Mouse (Mus musculus): Measurements from ENCODE around the gene Esm1. TPM values are rescaled to one million over a fixed set of nuclear protein-coding genes. Genes with fewer than 3 reads are reported as not detected.

Gene Esm1
- polyA plus RNA-seq (2016; fragmentation: Nextera tagmentation; extraction: Ambion mirVana), result 0.52 and 0.87 TPM in 2 replicates

DNA sequence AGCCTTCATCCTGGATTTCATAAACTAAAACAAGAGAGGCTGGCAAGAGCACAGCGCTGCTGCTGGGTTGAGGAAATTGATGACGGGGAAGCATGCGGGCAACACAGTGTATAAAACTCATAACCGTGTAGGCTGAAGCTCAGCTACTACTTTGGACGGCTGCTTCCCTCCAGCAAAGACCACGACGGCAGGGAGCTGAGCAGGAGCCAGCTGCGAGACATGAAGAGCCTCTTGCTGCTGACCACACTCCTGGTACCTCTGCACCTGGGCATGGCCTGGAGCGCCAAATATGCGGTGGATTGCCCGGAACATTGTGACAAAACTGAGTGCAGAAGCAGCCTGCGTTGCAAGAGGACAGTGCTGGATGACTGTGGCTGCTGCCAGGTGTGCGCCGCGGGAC, at the start of gene Esm1:
Gene Esm1, plus strand, starts transcription at position 36 of the 400 bp plus-strand sequence.
- Histone ChIP-seq H3K4me3 (peak within 1 kb of the TSS; percentile 40), H3K36me3 (no peaks in the 10 kb centered on the region), H3K27me3 (ENCODE audit: insufficient read depth, poor library complexity, severe bottlenecking) (peaks cover 8% of the 10 kb centered on the region; the same call in 1 of the 2 replicates), H3K27ac (no peak within 1 kb of the TSS), H3K4me1 (peaks cover 11% of the 10 kb centered on the region), H3K9me3 (no peaks in the 10 kb centered on the region)
- WGBS, result 41% methylated on average over 15 of the region's 15 CpGs
- DNase-seq (ENCODE audit: low spot score), result no peak

DNA sequence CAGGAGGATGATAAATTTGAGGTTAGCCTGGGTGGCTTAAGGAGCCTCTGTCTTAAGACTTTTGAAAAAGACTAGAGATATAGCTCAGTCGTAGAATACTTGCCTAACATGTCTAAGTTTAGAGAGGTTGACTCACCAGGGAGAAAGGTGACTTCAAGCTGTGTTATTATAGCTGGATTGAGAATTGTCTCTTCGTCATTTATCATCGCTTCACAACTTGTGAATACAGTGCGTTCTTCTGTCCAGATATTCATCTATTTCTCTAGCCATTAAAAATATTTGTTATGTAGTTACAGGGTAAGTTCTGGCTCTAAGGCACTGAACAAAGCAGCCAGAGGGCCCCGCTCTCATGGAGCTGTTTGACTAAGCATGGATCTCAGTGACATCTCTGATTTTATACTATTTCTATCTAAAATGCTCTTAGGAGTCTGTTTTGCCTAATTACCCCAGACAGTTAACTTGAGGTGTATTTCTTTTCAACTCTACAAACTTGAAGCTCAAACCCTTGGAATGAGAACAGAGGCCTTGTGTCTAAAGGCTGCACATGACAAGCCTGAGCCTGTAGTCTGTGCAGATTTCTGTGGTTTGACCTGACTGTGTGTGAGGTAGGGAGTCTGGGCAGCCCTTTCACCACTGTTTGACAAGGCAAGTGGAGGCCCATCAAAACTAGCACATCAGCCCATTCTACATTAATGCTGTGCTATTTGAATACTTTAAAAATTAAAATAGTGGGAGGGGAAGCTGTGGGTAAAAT, 45.0 kb upstream of the Esm1 start:
- no peaks in the 10 kb centered on the region for H3K36me3 ChIP-seq
- no peak overlapping the region for H3K27ac ChIP-seq
- DNase-seq (ENCODE audit: low spot score), result no peak
- no peaks in the 10 kb centered on the region for H3K4me1 ChIP-seq
- H3K27me3 ChIP-seq (ENCODE audit: insufficient read depth, poor library complexity, severe bottlenecking), result no peaks in the 10 kb centered on the region
- 90% methylated on average over 5 of the region's 5 CpGs for WGBS
- no peak overlapping the region for H3K4me3 ChIP-seq
- no peaks in the 10 kb centered on the region for H3K9me3 ChIP-seq

DNA sequence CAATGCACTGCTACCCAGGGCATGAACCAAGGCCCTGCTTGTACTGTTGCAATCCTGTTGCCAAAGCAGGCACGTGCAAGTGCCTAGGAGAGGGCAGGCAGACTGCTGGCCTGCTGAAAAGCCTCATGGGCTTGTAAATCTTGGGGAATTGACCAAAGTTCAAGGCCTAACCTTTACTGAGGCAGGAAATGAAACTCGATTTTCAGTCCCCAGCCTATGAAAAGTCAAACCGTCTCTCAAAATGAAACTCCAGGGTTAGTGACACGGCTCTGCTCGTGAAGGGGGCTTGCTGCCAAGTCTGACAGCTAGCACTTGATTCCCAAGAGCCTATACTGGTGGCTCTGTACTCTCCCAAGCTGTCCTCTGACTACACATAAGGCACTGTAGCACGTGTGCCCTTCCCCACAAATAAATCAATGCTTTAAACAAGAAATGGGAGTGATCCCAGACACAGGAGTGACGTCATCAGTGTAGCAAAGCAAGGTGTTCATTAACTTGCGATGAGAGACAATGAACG, 41.4 kb upstream of the Esm1 start:
- Histone ChIP-seq H3K9me3 (no peaks in the 10 kb centered on the region), H3K4me3 (no peak overlapping the region), H3K36me3 (no peaks in the 10 kb centered on the region), H3K27ac (no peak overlapping the region), H3K4me1 (no peaks in the 10 kb centered on the region), H3K27me3 (ENCODE audit: insufficient read depth, poor library complexity, severe bottlenecking) (no peaks in the 10 kb centered on the region)
- no peak for DNase-seq (ENCODE audit: low spot score)
- WGBS, result 73% methylated on average over 9 of the region's 9 CpGs

DNA sequence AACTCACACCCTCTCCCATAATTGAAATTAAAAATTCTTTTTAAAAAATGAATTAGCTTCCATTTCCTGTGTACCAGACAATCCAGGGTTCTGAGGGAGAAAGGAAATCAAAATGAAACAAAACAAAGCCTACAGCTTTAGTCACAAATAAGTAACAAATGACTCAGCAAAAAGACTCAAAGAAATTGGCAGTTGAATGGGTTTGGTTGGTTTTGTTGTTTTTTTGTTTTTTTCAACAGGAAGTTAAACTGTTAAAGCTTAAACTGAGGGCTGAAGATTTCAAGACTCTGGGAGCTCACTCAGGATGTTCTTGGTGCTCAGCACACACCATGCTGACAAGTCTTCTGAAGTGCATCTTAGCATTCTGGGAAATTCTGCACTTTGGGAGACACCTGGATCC, 39.2 kb upstream of the Esm1 start:
- H3K27ac ChIP-seq, result no peak overlapping the region
- H3K27me3 ChIP-seq (ENCODE audit: insufficient read depth, poor library complexity, severe bottlenecking), result no peaks in the 10 kb centered on the region
- no peaks in the 10 kb centered on the region for H3K36me3 ChIP-seq
- no peaks in the 10 kb centered on the region for H3K4me1 ChIP-seq
- no peak overlapping the region for H3K4me3 ChIP-seq
- H3K9me3 ChIP-seq, result no peaks in the 10 kb centered on the region
- no peak for DNase-seq (ENCODE audit: low spot score)

DNA sequence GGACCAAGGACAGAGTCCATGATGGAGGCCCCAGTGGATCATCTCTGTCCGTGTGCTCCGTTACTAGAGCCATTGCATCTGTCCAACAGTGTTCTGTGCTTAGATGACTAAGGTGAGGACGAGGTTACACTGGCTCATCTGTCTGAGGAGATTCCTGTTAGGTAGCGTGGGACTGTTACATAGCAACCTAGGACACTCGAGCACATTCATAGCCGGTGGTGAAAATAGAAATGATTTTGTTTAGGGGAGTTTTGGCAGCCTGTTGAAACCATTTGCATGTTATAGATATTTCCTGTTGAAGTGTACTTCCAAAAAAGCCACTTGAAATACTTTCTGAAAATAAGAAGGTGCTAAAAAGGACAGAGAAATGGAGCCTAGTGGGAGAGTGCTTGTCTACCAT, 35.3 kb upstream of the Esm1 start:
- H3K36me3 ChIP-seq, result no peaks in the 10 kb centered on the region
- H3K4me3 ChIP-seq, result no peak overlapping the region
- no peak for DNase-seq (ENCODE audit: low spot score)
- no peaks in the 10 kb centered on the region for H3K4me1 ChIP-seq
- 88% methylated on average over 6 of the region's 6 CpGs for WGBS
- no peaks in the 10 kb centered on the region for H3K27me3 ChIP-seq (ENCODE audit: insufficient read depth, poor library complexity, severe bottlenecking)
- no peaks in the 10 kb centered on the region for H3K9me3 ChIP-seq
- H3K27ac ChIP-seq, result no peak overlapping the region

DNA sequence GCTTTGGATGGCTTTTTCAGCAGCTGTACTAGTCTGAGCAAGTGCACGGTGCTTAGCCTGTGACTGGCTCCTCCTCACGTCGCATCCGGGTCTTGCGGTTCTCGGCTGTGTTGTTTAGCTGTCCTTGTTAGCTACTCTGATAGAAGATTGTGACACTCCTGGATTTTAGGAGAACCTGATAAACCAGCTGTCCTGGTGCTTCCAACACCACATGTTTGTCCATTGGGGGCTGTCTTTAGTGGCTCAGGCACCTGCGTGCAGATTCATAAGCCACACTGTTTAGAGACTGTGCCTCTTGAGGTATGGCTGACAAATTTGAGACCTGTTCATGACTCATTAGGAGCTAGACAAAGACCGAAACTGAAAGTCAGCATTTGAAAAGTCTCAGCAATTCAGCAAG, 26.1 kb upstream of the Esm1 start:
- no peak for DNase-seq (ENCODE audit: low spot score)
- H3K4me1 ChIP-seq, result no peaks in the 10 kb centered on the region
- WGBS, result 89% methylated on average over 8 of the region's 8 CpGs
- H3K9me3 ChIP-seq, result no peaks in the 10 kb centered on the region; the same call in 1 of the 2 replicates
- H3K27me3 ChIP-seq (ENCODE audit: insufficient read depth, poor library complexity, severe bottlenecking), result no peaks in the 10 kb centered on the region
- no peak overlapping the region for H3K4me3 ChIP-seq
- no peaks in the 10 kb centered on the region for H3K36me3 ChIP-seq
- H3K27ac ChIP-seq, result no peak overlapping the region

DNA sequence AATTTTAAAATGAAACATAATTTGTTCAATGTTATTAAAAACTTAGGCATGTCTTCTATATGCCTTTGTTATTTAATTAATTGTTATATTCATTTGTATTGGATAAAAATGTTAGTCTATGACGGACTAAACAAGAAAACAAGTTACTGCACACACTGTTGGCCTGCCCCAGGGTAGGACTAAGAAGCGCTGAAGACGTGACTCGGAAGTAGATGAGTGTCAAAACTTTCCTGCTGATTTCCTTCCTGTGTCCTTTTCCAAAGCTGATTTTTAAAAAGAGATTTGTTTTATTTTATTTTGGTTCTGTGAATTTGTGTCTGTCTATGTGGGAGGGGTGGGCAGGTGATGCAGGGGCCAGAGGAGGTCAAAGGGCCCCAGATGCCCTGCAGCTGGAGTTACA, 25.7 kb upstream of the Esm1 start:
- DNase-seq (ENCODE audit: low spot score), result no peak
- 84% methylated on average over 4 of the region's 4 CpGs for WGBS
- Histone ChIP-seq H3K27me3 (ENCODE audit: insufficient read depth, poor library complexity, severe bottlenecking) (no peaks in the 10 kb centered on the region), H3K9me3 (no peaks in the 10 kb centered on the region; the same call in 1 of the 2 replicates), H3K27ac (no peak overlapping the region), H3K4me3 (no peak overlapping the region), H3K4me1 (no peaks in the 10 kb centered on the region), H3K36me3 (no peaks in the 10 kb centered on the region)

DNA sequence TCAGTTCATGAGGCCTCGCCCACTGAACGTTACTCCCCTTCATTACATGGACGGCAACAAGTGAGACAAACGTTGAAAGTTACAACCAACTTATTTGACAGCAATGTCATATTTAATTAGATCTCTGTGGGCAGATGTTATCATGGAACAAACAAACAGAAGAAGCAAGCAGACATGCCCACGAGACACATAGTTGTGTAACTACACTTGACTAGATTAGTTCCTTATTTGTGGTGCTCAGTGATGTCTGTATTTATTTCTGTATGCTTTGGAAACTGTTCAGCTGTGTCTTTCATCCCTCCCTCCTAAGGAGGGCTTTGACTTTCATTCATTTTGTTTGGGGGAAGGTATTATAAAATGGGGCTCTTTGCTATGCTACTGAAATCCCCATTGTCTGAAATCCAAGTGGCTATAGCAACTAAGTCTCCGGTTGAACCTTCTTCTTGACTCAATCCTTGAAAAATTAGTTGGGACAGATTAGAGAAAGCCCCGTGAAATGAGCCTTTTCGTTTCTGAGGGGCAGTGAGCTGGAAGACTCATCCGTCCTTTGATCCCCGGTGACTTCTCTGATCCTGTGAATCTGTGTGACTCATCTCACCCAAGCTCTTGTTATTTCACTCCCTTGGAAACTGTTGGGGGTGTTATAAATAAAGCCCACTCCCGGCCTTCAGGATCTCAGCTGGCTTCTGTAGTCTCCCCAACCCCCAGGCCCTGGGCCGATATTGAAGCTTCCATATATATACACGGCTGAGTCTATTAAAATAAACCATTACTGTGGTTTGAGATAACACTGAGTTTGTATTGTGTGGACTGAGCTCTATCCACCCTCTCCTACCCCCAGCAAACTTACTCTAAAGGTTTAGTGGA, 12.4 kb upstream of the Esm1 start:
- no peak overlapping the region for H3K27ac ChIP-seq
- 65% methylated on average over 13 of the region's 13 CpGs for WGBS
- H3K4me3 ChIP-seq, result no peak overlapping the region
- peaks cover 9% of the 10 kb centered on the region for H3K4me1 ChIP-seq
- no peaks in the 10 kb centered on the region for H3K9me3 ChIP-seq
- H3K36me3 ChIP-seq, result no peaks in the 10 kb centered on the region
- DNase-seq (ENCODE audit: low spot score), result no peak
- H3K27me3 ChIP-seq (ENCODE audit: insufficient read depth, poor library complexity, severe bottlenecking), result no peaks in the 10 kb centered on the region

DNA sequence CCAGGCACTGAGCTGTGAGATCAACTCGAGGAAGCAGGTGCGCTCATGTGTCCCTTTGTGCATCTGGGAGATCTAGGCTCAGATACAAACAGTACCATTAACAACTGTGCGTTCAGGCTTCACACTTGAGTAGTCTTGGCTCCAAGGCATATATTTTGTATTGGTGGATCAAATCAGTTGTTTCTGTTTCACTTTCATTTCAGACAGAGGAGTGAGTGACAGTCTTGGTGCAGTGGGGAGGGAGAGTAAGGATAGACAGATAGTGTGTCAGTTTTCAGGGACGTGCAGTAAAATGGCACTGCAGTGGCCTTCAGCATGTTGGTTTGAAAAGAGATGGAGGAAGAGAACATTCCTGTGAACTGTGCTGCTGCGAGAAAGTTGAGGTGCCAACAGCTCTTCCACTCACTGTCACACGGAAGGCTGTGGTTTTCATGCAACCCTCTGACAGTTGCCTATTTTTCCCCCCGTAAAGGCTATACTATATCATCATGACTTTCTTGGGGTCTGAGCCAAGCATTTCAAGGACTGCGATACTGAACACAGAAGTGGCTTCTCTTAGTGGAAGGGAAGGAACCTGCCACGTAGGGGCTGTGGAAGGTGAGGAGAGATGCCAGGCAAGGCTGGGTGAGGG, 11.5 kb upstream of the Esm1 start:
- 84% methylated on average over 9 of the region's 9 CpGs for WGBS
- Histone ChIP-seq H3K4me1 (peaks cover 15% of the 10 kb centered on the region), H3K36me3 (no peaks in the 10 kb centered on the region), H3K27ac (no peak overlapping the region), H3K9me3 (no peaks in the 10 kb centered on the region), H3K27me3 (ENCODE audit: insufficient read depth, poor library complexity, severe bottlenecking) (no peaks in the 10 kb centered on the region), H3K4me3 (no peak overlapping the region)
- DNase-seq (ENCODE audit: low spot score), result no peak

DNA sequence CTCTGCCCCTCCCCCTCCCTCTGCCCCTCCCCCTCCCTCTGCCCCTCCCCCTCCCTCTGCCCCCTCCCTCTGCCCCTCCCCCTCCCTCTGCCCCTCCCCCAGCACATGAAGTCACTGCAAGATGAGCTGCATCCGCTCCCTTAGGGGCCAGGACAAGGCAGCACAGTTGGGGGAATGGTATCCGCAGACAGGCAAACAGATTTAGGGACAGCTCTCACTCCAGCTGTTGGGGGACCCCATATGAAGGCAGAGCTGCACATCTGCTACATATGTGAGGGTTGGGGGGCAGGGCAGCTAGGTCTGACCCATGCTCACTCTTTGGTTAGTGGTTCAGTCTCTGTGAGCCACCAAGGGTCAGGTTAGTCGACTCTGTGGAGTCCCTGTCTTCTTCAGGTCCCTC, 10.1 kb upstream of the Esm1 start:
- Histone ChIP-seq H3K9me3 (no peaks in the 10 kb centered on the region), H3K27ac (no peak overlapping the region), H3K27me3 (ENCODE audit: insufficient read depth, poor library complexity, severe bottlenecking) (no peaks in the 10 kb centered on the region), H3K4me3 (no peak overlapping the region), H3K4me1 (peaks cover 15% of the 10 kb centered on the region), H3K36me3 (no peaks in the 10 kb centered on the region)
- 26% methylated on average over 3 of the region's 3 CpGs for WGBS
- no peak for DNase-seq (ENCODE audit: low spot score)

DNA sequence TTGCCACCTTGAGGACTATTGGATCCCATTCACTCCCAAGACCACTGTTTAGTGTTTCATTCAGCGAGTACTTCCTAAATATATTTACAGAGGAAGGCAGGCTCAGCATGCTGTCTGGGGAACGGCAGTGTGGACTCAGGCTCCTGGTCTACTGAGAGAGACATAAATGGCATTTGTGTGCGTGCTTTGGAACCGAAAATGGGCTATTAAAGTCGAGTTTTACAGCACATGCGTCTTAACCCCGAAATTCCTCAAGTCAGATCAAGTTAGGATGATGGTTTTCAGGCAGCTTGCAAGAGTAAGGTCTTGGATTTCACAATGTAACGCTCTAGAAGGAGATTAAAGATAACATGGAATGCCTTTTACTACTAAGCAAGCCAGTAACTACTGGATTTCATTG, 8.7 kb upstream of the Esm1 start:
- H3K27me3 ChIP-seq (ENCODE audit: insufficient read depth, poor library complexity, severe bottlenecking), result no peaks in the 10 kb centered on the region
- no peaks in the 10 kb centered on the region for H3K9me3 ChIP-seq
- no peak overlapping the region for H3K27ac ChIP-seq
- H3K4me3 ChIP-seq, result no peak overlapping the region
- H3K4me1 ChIP-seq, result peaks cover 14% of the 10 kb centered on the region
- no peak for DNase-seq (ENCODE audit: low spot score)
- no peaks in the 10 kb centered on the region for H3K36me3 ChIP-seq
- 66% methylated on average over 8 of the region's 8 CpGs for WGBS

DNA sequence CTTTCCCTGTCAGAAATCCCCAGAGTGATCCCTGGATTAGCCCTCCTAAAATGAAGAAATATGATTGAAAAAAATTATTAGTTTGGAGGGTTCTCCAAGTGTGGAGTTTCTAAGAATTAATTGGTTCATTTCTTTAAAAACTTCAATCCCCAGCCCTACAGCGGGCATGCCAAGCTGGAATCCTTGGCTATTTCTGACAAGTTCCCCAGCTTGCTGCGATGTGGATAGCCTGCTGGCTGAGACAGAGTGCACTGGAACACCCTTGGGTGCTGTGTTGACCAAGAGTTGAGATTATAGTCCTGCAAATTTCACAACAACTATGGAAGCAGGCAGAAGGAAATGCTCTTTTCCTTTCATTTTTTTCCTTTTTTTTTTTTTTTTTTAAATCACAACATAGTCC, 7.8 kb upstream of the Esm1 start:
- no peak overlapping the region for H3K4me3 ChIP-seq
- no peak for DNase-seq (ENCODE audit: low spot score)
- no peaks in the 10 kb centered on the region for H3K27me3 ChIP-seq (ENCODE audit: insufficient read depth, poor library complexity, severe bottlenecking)
- WGBS, result 84% methylated on average over 2 of the region's 2 CpGs
- H3K9me3 ChIP-seq, result no peaks in the 10 kb centered on the region
- H3K4me1 ChIP-seq, result peaks cover 13% of the 10 kb centered on the region
- no peaks in the 10 kb centered on the region for H3K36me3 ChIP-seq
- no peak overlapping the region for H3K27ac ChIP-seq

DNA sequence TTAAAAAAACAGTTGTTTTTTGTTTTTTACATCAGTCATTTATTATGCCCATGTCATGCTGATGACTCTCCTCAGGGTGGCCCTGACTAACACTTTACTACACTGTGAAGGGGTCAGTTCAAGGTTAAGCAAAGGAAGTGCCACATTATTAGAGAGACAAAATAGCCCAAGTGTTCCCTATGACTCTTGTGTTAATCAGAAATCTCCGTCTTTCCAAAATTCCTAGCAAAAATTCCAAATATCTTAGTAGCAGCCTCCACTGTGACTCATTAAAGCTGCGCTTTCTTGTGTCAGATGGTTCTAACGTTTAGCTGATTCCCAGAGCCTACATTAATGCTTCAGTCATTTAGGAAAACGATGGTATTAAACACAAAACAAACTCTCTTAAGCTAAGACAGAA, 7.3 kb upstream of the Esm1 start:
- Histone ChIP-seq H3K27ac (no peak overlapping the region), H3K9me3 (no peaks in the 10 kb centered on the region), H3K27me3 (ENCODE audit: insufficient read depth, poor library complexity, severe bottlenecking) (no peaks in the 10 kb centered on the region), H3K36me3 (no peaks in the 10 kb centered on the region), H3K4me3 (no peak overlapping the region), H3K4me1 (peaks cover 13% of the 10 kb centered on the region)
- DNase-seq (ENCODE audit: low spot score), result no peak
- WGBS, result 63% methylated on average over 4 of the region's 4 CpGs

Measured in heart, embryonic 10.5 days (tissue).